Mouse (Mus musculus) ovary, postnatal 14 days (tissue): Measurements from ENCODE around the gene Fzd7.
"Not testable (repeated sequence)": the region's sequence is repeated elsewhere in the genome, so short reads cannot be mapped to it uniquely, and the experiment has no call there.

Experiments used
- DNase-seq: peaks from one replicate; pipeline ENCODE4 v3.0.0; 2022; ENCODE audit warnings: low spot score

The Fzd7 gene

GRCm38 (mm10) chr1:59482331-59482695, at the start of gene Fzd7:
Fzd7 (plus strand) TSS chr1:59482424.
- DNase-seq = no peak

DNA sequence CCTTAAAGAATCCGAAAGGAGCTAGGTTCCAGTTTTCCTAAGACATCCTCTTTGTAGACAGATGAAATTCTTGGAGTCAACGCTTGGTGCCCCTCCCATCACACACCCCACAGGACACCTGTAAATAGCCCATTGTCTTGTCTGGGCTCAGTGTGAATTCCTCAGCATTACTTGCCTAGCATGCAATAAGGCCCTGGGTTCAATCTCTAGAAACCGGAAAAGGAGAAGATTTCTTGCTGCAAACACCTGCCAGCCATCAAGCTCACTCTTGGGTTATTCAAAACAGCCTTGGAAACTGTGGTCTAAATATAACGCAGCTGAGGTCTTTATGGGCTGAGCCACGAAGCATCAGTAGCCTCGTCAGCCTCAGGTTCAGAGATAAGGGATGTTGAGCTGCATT, 48.9 kb upstream of the Fzd7 start:
- no peak for DNase-seq

- DNase-seq = peak; percentile 43
Observed at GRCm38 (mm10) chr1:59434071-59434470, 48.2 kb upstream of the Fzd7 start.

DNA sequence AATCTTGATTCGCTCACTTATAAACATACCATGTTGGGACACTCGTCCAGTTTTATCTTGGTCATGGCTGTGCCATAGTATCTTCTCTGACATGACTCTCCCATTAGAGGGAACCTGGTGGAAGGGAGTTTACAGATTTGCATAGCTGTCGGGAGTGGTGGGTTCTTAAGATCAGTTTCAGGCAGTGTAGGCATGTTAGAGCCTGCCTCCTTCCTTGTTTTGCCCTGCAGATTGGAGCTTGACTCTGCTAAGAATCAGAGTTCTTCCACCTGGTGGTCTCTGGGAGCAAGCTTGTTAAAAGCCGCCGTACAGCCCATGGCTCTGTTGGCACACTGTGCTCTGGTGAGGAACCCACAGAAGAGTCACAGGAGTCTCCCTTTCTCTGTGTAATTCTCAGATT, 47.0 kb upstream of the Fzd7 start:
- no peak for DNase-seq

GRCm38 (mm10) chr1:59436321-59436720, 45.9 kb upstream of the Fzd7 start:
- no peak for DNase-seq

GRCm38 (mm10) chr1:59437927-59438326, 44.3 kb upstream of the Fzd7 start:
- DNase-seq = no peak

- no peak for DNase-seq
Observed at GRCm38 (mm10) chr1:59438330-59438729, 43.9 kb upstream of the Fzd7 start.

DNA sequence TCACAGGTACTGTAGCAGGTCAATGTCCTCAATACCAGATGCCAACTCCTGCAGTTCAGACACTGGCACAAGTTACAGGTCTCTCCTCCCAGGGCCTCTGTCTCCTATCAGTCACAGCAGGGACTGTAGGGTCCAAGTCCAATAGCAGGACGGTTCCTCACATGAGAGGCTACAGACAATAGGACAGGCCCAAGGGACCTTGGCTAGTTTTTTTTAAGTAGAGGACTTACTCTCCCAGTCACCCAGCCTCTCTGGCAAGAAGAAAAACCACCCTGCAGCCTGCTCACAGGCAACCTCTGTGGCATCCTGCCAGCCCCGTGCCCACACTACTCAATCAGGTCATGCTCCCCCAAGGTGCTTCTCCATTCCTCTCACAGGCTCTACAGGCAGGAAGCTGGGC, 43.0 kb upstream of the Fzd7 start:
- no peak for DNase-seq

DNA sequence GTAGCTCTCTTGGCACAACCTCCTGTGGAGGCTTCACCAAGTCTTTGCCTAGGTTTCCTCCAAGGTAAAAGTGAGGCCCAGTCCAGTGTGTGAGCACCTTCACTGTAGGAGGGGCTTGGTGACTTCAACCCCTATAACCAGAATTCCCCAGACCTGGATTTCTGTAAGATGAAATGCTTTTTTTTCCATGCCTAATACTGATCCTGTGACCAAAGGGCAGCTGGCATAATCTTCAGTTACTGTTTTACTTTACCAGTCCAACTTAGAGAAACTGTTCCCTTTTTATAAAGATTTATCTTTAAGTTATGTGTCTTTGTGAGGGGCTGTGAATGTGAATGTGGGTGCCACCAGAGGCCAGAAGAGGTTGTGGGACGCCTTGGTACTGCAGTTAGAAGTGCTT, 42.3 kb upstream of the Fzd7 start:
- DNase-seq = no peak

DNA sequence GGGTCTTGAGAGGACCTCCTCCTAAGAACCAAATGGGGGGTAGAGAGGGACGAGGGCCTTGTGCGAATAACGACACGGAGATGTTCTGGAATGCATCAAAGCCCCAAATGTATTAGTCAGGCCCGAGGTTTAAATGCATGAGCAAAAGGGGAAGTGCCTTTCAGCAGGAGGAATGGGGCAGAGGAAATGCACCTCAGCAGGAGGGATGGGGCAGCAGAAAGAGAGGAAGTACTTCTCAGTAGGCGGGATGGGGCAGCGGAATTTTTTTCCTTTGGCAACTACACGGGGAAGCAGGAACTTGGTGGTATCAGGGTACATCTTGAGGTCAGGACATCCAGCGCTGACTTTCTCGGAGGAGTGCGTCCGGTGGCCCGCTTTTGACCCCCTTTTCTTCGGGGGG, 39.5 kb upstream of the Fzd7 start:
- not testable (repeated sequence) for DNase-seq

- no peak for DNase-seq
Observed at GRCm38 (mm10) chr1:59444127-59444660, 38.0 kb upstream of the Fzd7 start.

- no peak for DNase-seq
Observed at GRCm38 (mm10) chr1:59445242-59445641, 37.0 kb upstream of the Fzd7 start.

- DNase-seq = no peak
Observed at GRCm38 (mm10) chr1:59448497-59449270, 33.5 kb upstream of the Fzd7 start.

DNA sequence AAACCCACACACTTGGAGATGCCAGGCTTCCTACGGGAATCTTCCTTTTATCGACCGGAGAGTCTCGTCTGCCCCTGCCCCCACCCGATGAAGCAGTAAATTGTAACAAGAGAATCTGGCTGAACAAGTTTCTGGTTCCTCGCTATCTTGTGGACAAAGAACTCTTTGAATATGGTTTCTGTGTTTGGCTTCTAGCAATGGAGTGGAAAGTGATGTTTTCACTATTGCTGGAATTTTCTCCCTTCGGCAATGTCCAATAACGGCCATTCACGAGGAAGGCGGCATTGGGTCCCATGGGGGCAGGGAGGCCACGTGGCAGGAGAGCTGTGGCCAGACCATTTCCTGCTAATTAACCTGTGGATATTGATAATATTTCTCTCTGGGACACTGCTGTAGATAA, 32.8 kb upstream of the Fzd7 start:
- no peak for DNase-seq

GRCm38 (mm10) chr1:59450896-59451295, 31.3 kb upstream of the Fzd7 start:
- no peak for DNase-seq

GRCm38 (mm10) chr1:59451584-59451983, 30.6 kb upstream of the Fzd7 start:
- DNase-seq = no peak

GRCm38 (mm10) chr1:59456825-59457224, 25.4 kb upstream of the Fzd7 start:
- DNase-seq = no peak

DNA sequence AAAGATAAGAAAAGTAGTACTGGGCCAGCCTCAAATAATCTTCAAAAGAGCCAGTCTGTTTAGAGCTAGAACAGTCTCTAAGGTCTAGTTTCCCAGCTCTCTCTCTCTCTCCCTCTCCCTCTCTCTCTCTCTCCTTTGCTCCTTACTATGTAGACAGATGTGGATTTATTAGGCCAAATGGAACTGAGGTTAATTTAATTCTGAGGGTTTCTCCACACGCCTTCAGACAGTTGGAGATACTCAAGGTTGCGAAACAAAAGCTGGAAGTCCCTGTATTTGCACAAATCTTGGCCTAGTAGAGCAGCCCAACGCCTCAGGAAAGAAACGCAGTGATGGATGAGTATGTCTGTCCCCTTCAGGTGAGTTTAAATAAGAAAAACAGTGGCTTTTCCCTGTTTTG, 24.4 kb upstream of the Fzd7 start:
- no peak for DNase-seq

DNA sequence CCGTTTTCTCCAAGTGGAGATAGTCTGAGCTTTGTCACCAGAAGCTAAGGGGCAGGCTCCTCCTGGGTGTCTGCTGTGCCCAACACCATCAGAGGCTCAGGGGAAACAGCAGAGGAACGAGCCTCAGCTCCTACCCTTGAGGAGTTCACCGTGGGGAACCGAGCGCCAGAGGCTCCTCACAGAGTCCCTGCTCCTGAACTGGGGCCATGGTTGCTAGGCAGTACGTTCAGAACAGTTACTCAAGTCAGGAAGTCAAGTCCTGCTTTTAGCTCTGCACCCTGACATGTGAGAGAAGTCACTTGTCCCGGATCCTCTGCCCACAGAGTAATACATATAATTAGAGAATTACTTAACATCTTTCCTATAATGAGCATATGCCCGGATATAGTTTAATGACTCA, 23.3 kb upstream of the Fzd7 start:
- DNase-seq = no peak

- DNase-seq = no peak
Observed at GRCm38 (mm10) chr1:59464696-59465639, 17.3 kb upstream of the Fzd7 start.

GRCm38 (mm10) chr1:59465640-59466008, 16.6 kb upstream of the Fzd7 start:
- DNase-seq = no peak

DNA sequence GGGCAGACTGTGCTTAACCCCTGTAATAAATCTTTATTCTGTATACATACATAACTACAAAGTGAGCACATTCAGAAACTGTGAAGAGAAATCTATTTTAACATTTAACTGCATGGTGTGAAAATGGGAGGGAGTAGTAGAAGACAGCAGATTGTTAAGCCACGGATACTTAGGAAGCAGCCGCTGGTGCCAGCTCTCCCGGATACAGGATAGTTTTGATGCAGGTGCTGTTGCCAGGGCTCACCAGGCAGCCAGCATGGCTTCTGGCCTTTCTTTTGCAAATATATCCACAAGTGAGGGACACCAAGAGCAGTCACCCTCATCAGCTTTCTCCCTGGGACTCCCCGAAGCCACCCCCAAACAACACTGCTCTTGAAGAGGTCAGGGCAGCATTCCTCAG, 13.1 kb upstream of the Fzd7 start:
- no peak for DNase-seq

- no peak for DNase-seq
Observed at GRCm38 (mm10) chr1:59470766-59471165, 11.5 kb upstream of the Fzd7 start.
